In the genomic region with DNA sequence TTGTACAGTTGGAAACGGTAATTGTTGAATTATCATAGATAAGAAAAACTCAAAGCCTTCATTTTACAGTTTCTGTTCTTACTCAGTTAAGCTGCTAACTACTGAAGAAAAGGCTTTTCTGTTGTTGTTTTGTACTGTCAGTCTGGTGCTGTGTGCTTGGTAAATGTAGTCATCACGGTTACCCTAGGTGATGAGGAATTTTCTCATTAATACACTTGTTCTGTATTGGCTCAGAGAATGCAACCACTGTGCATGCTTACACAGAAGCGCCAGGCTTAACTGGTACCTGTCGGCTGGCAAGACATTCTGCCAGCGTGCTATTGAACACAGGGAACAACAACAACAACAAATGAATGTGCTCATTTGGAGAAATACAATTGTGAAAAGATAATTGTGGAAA, we compare ENCODE assay signal across 25 mouse cellular contexts.
DNase-seq lines count a peak whose midpoint lies in the region; ATAC-seq and TF ChIP-seq lines count a peak whose summit lies in the region.
"Had no signal": no experiment of that assay in that cellular context is flagged by ENCODE, and none has a peak within 500 bp of the region (broad histone marks: within the 10 kb centered on the region; RNA-seq: fewer than 3 reads in every experiment).

No protein-coding gene starts in this region.

- no peak overlapping the region for H3K4me3 ChIP-seq in forebrain, embryonic 11.5 days (ENCODE audit: low read depth, low read length)
- no peak overlapping the region for H3K4me3 ChIP-seq in forebrain, embryonic 10.5 days
- no peak overlapping the region for H3K4me3 ChIP-seq in midbrain, postnatal 0 days (ENCODE audit: low read depth, low read length)
- H3K4me3 ChIP-seq in midbrain, embryonic 14.5 days (replicated peaks; ENCODE audit: low read depth, low read length): no peak overlapping the region
- H3K4me3 ChIP-seq in forebrain, embryonic 14.5 days (ENCODE audit: low read depth, low read length): no peak overlapping the region
- H3K4me3 ChIP-seq in forebrain, postnatal 0 days (ENCODE audit: low read depth, low read length): no peak overlapping the region
- H3K4me3 ChIP-seq: embryonic facial prominence, embryonic 12.5 days; embryonic facial prominence, embryonic 15.5 days; hindbrain, embryonic 15.5 days; intestine, embryonic 15.5 days had no signal

- H3K27ac ChIP-seq in forebrain, embryonic 11.5 days (ENCODE audit: low read depth, low read length): no peak overlapping the region
- no peak overlapping the region for H3K27ac ChIP-seq in forebrain, embryonic 10.5 days
- no peak overlapping the region for H3K27ac ChIP-seq in midbrain, postnatal 0 days (ENCODE audit: low read depth, low read length)
- H3K27ac ChIP-seq in midbrain, embryonic 14.5 days (replicated peaks; ENCODE audit: low read depth, low read length): no peak overlapping the region
- H3K27ac ChIP-seq in forebrain, embryonic 14.5 days (ENCODE audit: low read depth, low read length): no peak overlapping the region
- H3K27ac ChIP-seq in forebrain, postnatal 0 days (ENCODE audit: low read depth, low read length): no peak overlapping the region
- H3K27ac ChIP-seq: embryonic facial prominence, embryonic 12.5 days; embryonic facial prominence, embryonic 15.5 days; hindbrain, embryonic 15.5 days; intestine, embryonic 15.5 days had no signal

- no peak overlapping the region for H3K9ac ChIP-seq in forebrain, embryonic 11.5 days (ENCODE audit: low read length)
- no peak overlapping the region for H3K9ac ChIP-seq in midbrain, postnatal 0 days (replicated peaks; ENCODE audit: low read length, poor library complexity, severe bottlenecking)
- H3K9ac ChIP-seq in midbrain, embryonic 14.5 days (replicated peaks; ENCODE audit: low read length): no peak overlapping the region
- H3K9ac ChIP-seq in forebrain, embryonic 14.5 days (ENCODE audit: low read length): no peak overlapping the region
- no peak overlapping the region for H3K9ac ChIP-seq in forebrain, postnatal 0 days
- H3K9ac ChIP-seq: embryonic facial prominence, embryonic 12.5 days; embryonic facial prominence, embryonic 15.5 days; hindbrain, embryonic 15.5 days; intestine, embryonic 15.5 days had no signal

- no peaks in the 10 kb centered on the region for H3K4me1 ChIP-seq in forebrain, embryonic 11.5 days (replicated peaks; ENCODE audit: control insufficient read depth, insufficient read depth, low read length)
- peaks cover 12% of the 10 kb centered on the region; the same call in 1 of the 2 replicates for H3K4me1 ChIP-seq in forebrain, embryonic 10.5 days
- H3K4me1 ChIP-seq in midbrain, postnatal 0 days (ENCODE audit: insufficient read depth, low read length): no peaks in the 10 kb centered on the region
- no peaks in the 10 kb centered on the region for H3K4me1 ChIP-seq in midbrain, embryonic 14.5 days (ENCODE audit: control insufficient read depth, insufficient read depth, low read length)
- H3K4me1 ChIP-seq in forebrain, embryonic 14.5 days (ENCODE audit: control insufficient read depth, insufficient read depth, low read length): peaks cover 20% of the 10 kb centered on the region
- H3K4me1 ChIP-seq in forebrain, postnatal 0 days (ENCODE audit: insufficient read depth): peaks cover 15% of the 10 kb centered on the region; the same call in 1 of the 2 replicates
- H3K4me1 ChIP-seq: embryonic facial prominence, embryonic 12.5 days; embryonic facial prominence, embryonic 15.5 days; intestine, embryonic 15.5 days had no signal

- H3K27me3 ChIP-seq in forebrain, embryonic 11.5 days (ENCODE audit: control insufficient read depth, insufficient read depth, low read length): no peaks in the 10 kb centered on the region
- no peaks in the 10 kb centered on the region for H3K27me3 ChIP-seq in forebrain, embryonic 10.5 days (ENCODE audit: poor library complexity, severe bottlenecking)
- no peaks in the 10 kb centered on the region for H3K27me3 ChIP-seq in midbrain, postnatal 0 days (ENCODE audit: insufficient read depth, low read length)
- H3K27me3 ChIP-seq in midbrain, embryonic 14.5 days (ENCODE audit: control insufficient read depth, insufficient read depth, low read length): no peaks in the 10 kb centered on the region
- H3K27me3 ChIP-seq in forebrain, embryonic 14.5 days (replicated peaks; ENCODE audit: control insufficient read depth, insufficient read depth, low read length): no peaks in the 10 kb centered on the region
- no peaks in the 10 kb centered on the region for H3K27me3 ChIP-seq in forebrain, postnatal 0 days (ENCODE audit: insufficient read depth, low read length)
- H3K27me3 ChIP-seq: CH12.LX; embryonic facial prominence, embryonic 12.5 days; embryonic facial prominence, embryonic 15.5 days; hindbrain, embryonic 15.5 days; intestine, embryonic 15.5 days; Patski had no signal

- 65% methylated on average over 5 of the region's 5 CpGs for WGBS in forebrain, embryonic 11.5 days
- 87% methylated on average over 5 of the region's 5 CpGs for WGBS in forebrain, embryonic 10.5 days
- 67% methylated on average over 5 of the region's 5 CpGs for WGBS in midbrain, postnatal 0 days
- 66% methylated on average over 5 of the region's 5 CpGs for WGBS in midbrain, embryonic 14.5 days
- WGBS in forebrain, embryonic 14.5 days: 12% methylated on average over 5 of the region's 5 CpGs
- 21% methylated on average over 5 of the region's 5 CpGs for WGBS in forebrain, postnatal 0 days

- H3K36me3 ChIP-seq in forebrain, embryonic 11.5 days (ENCODE audit: control insufficient read depth, insufficient read depth, low read length): no peaks in the 10 kb centered on the region
- H3K36me3 ChIP-seq in forebrain, embryonic 10.5 days (replicated peaks): no peaks in the 10 kb centered on the region
- H3K36me3 ChIP-seq in midbrain, postnatal 0 days (ENCODE audit: insufficient read depth, low read length): no peaks in the 10 kb centered on the region
- H3K36me3 ChIP-seq in midbrain, embryonic 14.5 days (ENCODE audit: control insufficient read depth, insufficient read depth, low read length): no peaks in the 10 kb centered on the region
- H3K36me3 ChIP-seq in forebrain, embryonic 14.5 days (ENCODE audit: control insufficient read depth, insufficient read depth, low read length): no peaks in the 10 kb centered on the region
- H3K36me3 ChIP-seq in forebrain, postnatal 0 days (ENCODE audit: insufficient read depth): no peaks in the 10 kb centered on the region
- H3K36me3 ChIP-seq: embryonic facial prominence, embryonic 12.5 days; embryonic facial prominence, embryonic 15.5 days; G1E; hindbrain, embryonic 15.5 days; intestine, embryonic 15.5 days had no signal

- H3K4me2 ChIP-seq in forebrain, embryonic 11.5 days (ENCODE audit: low read depth, low read length, severe bottlenecking): no peak overlapping the region
- H3K4me2 ChIP-seq in midbrain, postnatal 0 days (ENCODE audit: low read depth, low read length, poor library complexity, severe bottlenecking): no peak overlapping the region
- no peak overlapping the region for H3K4me2 ChIP-seq in midbrain, embryonic 14.5 days (ENCODE audit: low read length)
- peak overlapping the region; percentile 24; the same call in 1 of the 2 replicates for H3K4me2 ChIP-seq in forebrain, embryonic 14.5 days (ENCODE audit: low read length)
- no peak overlapping the region for H3K4me2 ChIP-seq in forebrain, postnatal 0 days (ENCODE audit: low read depth)
- H3K4me2 ChIP-seq: embryonic facial prominence, embryonic 12.5 days; embryonic facial prominence, embryonic 15.5 days; heart, embryonic 11.5 days; hindbrain, embryonic 15.5 days; intestine, embryonic 15.5 days had no signal

- no peak for DNase-seq in forebrain, embryonic 11.5 days (ENCODE audit: low spot score)
- DNase-seq in forebrain, embryonic 10.5 days (ENCODE audit: extremely low spot score, low spot score): no peak
- DNase-seq in midbrain, postnatal 0 days (ENCODE audit: low spot score): peak; percentile 9
- DNase-seq in midbrain, embryonic 14.5 days: no peak
- peak; percentile 68 for DNase-seq in forebrain, embryonic 14.5 days (ENCODE audit: low spot score)
- no peak for DNase-seq in forebrain, postnatal 0 days
- no peak for DNase-seq in cerebellum, adult 18-20 months
- DNase-seq: adrenal gland, adult 2 months; adrenal gland, postnatal 14 days; cerebellum, adult 2 months; cerebellum, adult 9-11 months; cerebellum, postnatal 25 days; gastrocnemius, postnatal 14 days; heart, adult 11 months; kidney, adult 11 months; kidney, adult 8-10 months had no signal

- no peak for TF ChIP-seq CTCF in midbrain, postnatal 0 days (IDR thresholded peaks at IDR 0.05)
- no peak for TF ChIP-seq CTCF in forebrain, postnatal 0 days (IDR thresholded peaks at IDR 0.05; ENCODE audit: low read depth)

- no peaks in the 10 kb centered on the region for H3K9me3 ChIP-seq in forebrain, embryonic 11.5 days (ENCODE audit: control insufficient read depth, low read length)
- no peaks in the 10 kb centered on the region for H3K9me3 ChIP-seq in forebrain, embryonic 10.5 days
- H3K9me3 ChIP-seq in midbrain, postnatal 0 days (ENCODE audit: low read length): no peaks in the 10 kb centered on the region
- no peaks in the 10 kb centered on the region for H3K9me3 ChIP-seq in midbrain, embryonic 14.5 days (ENCODE audit: control insufficient read depth, low read length)
- H3K9me3 ChIP-seq in forebrain, embryonic 14.5 days (replicated peaks; ENCODE audit: control insufficient read depth, low read length): no peaks in the 10 kb centered on the region
- no peaks in the 10 kb centered on the region for H3K9me3 ChIP-seq in forebrain, postnatal 0 days (ENCODE audit: low read length)
- H3K9me3 ChIP-seq: embryonic facial prominence, embryonic 12.5 days; embryonic facial prominence, embryonic 15.5 days; G1E; hindbrain, embryonic 15.5 days; intestine, embryonic 15.5 days had no signal

- 0 out of 2 replicates have a peak, but pooled peaks have one; percentile 35 for ATAC-seq in forebrain, embryonic 11.5 days (replicated peaks; ENCODE audit: low FRiP score)
- no peak for ATAC-seq in midbrain, postnatal 0 days (ENCODE audit: low FRiP score)
- ATAC-seq in midbrain, embryonic 14.5 days (ENCODE audit: low FRiP score, low TSS enrichment): no peak
- peak; percentile 70 for ATAC-seq in forebrain, embryonic 14.5 days
- ATAC-seq in forebrain, postnatal 0 days: peak; percentile 8; the same call in 1 of the 2 replicates
- no peak for ATAC-seq in CD4-positive, CD25-positive, alpha-beta regulatory T cell, adult 4 months
- ATAC-seq: intestine, embryonic 15.5 days; Patski had no signal

Comparison
In these comparisons a context has a peak if more than half of its experiments do, and no peak if none do; other contexts are left out.
1. DNase-seq: peak in midbrain, postnatal 0 days (single experiment) and forebrain, embryonic 14.5 days (single experiment); none in forebrain, embryonic 11.5 days (single experiment), forebrain, embryonic 10.5 days (single experiment), midbrain, embryonic 14.5 days (single experiment), forebrain, postnatal 0 days (single experiment) and cerebellum, adult 18-20 months (0 of 2).
2. ATAC-seq: peak in forebrain, embryonic 11.5 days (single experiment), forebrain, embryonic 14.5 days (single experiment) and forebrain, postnatal 0 days (single experiment); none in midbrain, postnatal 0 days (single experiment), midbrain, embryonic 14.5 days (single experiment) and CD4-positive, CD25-positive, alpha-beta regulatory T cell, adult 4 months (single experiment).